Mouse (Mus musculus) lung, postnatal 0 days (tissue): Measurements from ENCODE around the gene Vipr2.

ENCODE experiments used
- CTCF ChIP-seq: IDR thresholded peaks from 2 replicates; pipeline ENCODE4 v1.5.1; 2016; ENCODE audit warnings: antibody characterized with exemption, mild to moderate bottlenecking
- EP300 ChIP-seq: IDR thresholded peaks from 2 replicates; pipeline ENCODE4 v1.6.1; 2016; ENCODE audit warnings: antibody characterized with exemption, mild to moderate bottlenecking, control low read depth

- no peak for TF ChIP-seq CTCF
- peak; percentile 51 for TF ChIP-seq EP300
Measured at GRCm38 (mm10) chr12:116111007-116111694, 33.6 kb downstream of the Vipr2 start.
